Mouse (Mus musculus): ENCODE measurements around the gene Cep170. TPM values are rescaled to one million over a fixed set of nuclear protein-coding genes. Genes with fewer than 3 reads are reported as not detected.
A peak's percentile ranks its signal among the peaks of the same experiment; 100 is the strongest.

The Cep170 gene
- total RNA-seq, 2 experiments from 2014 or later = 14.5 to 16.2 TPM

DNA sequence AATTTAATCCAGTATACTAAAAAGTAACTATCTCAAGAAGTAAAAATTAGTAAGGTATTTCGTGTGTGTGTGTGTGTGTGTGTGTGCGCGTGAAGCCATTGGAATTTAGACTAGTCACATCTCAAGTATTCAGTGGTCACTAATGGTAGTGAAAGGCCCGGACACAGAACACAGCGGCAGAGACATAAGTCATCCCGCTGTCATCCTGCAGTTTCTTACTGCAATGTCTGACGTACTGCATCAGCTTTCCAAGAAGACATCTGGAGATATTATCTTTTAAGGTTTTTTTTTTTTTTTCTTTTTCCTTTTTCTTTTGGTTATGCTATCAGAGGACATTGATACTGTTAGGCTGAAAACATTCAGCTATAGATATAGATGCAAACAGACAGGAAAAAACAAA lies 24.5 kb downstream of the Cep170 start:
- intact Hi-C loops (cut with DNase I) = no loop called here

GRCm38 (mm10) chr1:176774533-176774932 lies 39.3 kb downstream of the Cep170 start:
- intact Hi-C loops (cut with DNase I) = no loop called here
- no peak overlapping the region for H3K4me3 ChIP-seq

More for the DNA sequence above, 24.5 kb downstream of the Cep170 start:
- TF ChIP-seq CTCF (IDR thresholded peaks at IDR 0.05) = no peak
- Histone ChIP-seq H3K4me3 (no peak overlapping the region), H3K27ac (no peak overlapping the region)
- DNase-seq = no peak

DNA sequence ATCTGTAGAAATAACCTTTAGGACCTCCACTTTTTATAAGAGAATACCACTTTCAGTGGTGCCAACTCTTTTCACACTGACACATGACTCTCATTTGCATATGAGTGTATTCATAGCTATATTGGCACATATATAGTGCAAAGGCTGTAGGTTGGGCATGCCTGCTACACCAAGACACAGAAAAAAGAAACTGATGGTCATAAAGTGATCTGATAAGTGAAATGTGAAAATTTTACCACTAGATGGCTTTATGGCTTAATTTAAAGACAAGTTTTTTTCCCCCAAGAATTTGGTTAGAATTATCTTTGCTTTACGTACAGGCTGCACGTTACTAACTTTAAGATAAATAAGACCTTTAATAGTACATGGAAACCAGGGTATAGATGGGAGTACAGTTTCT lies 51.6 kb downstream of the Cep170 start:
- no peak overlapping the region for H3K4me3 ChIP-seq
- peak; percentile 11; the same call in 1 of the 2 replicates for TF ChIP-seq CTCF (IDR thresholded peaks at IDR 0.05)
- H3K27ac ChIP-seq = no peak overlapping the region
- intact Hi-C loops (cut with DNase I) = no loop called here
- no peak for DNase-seq

More at GRCm38 (mm10) chr1:176774533-176774932, 39.3 kb downstream of the Cep170 start:
- H3K27ac ChIP-seq = no peak overlapping the region
- TF ChIP-seq CTCF (IDR thresholded peaks at IDR 0.05) = no peak
- DNase-seq = no peak

DNA sequence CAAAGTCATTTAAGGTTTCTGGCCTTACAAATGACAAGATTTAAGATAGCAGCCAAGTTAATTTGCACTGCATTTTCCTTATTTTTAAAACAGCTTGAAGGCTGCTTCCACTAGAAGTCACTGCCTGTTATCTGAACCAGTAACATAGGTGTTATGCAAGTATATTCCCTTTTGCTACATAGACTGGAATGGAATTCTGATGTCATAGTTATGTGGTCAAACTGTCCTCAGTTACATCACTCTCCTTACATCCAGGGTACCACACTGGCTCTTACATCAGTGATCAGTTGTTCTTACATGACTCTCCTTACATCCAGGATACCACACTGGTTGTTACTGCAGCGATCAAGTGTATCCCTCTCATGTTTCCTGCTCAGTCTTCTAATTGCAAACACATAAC lies 53.2 kb downstream of the Cep170 start:
- Histone ChIP-seq H3K4me3 (no peak overlapping the region), H3K27ac (no peak overlapping the region)
- DNase-seq = no peak
- TF ChIP-seq CTCF (IDR thresholded peaks at IDR 0.05) = no peak
- intact Hi-C loops (cut with DNase I) = no loop called here

DNA sequence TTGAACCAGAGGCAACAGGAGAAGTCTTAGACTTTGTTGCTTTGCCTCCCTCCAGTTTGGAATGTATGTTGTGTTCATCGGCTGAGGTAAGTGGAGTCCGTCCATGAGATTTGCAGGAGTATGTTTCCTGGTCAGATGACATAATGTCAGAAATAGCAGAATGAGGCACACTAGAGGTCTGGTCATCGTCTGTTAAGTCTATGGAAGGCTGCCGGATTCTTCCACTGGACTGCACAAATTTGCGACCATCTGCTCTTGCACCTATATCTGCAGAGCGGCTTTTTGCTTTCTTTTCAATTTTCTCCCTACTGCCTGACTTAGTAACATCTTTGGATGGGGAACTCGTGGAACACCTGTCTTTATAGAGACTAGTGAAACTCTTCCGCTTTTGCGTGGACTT lies 58.3 kb downstream of the Cep170 start:
- TF ChIP-seq CTCF (IDR thresholded peaks at IDR 0.05) = no peak
- Histone ChIP-seq H3K4me3 (no peak overlapping the region), H3K27ac (no peak overlapping the region)
- intact Hi-C loops (cut with DNase I) = no loop called here
- no peak for DNase-seq

- no peak for TF ChIP-seq CTCF (IDR thresholded peaks at IDR 0.05)
- Histone ChIP-seq H3K4me3 (no peak overlapping the region), H3K27ac (no peak overlapping the region)
- no peak for DNase-seq
- intact Hi-C loops (cut with DNase I) = no loop called here
These were observed 59.8 kb downstream of the Cep170 start for GRCm38 (mm10) chr1:176753861-176754718.

DNA sequence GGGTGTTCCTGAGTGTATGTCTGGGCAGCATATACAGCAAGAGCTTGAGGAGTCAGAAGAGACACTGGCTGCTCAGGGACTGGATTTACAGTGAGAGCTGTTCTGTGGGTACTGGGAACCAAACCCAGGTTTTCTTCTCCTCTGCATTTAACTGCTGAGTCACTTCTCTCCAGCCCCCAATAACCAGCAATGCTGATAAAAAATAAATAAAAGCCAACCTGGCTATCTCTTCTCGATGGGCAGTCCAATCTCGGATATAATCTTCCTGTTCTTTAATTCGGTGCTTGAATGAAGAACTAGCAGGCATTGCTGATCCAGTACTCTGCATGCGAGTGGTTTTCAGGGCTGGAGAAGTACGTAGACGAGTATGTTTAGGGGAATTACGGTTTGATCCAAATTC lies 64.2 kb downstream of the Cep170 start:
- DNase-seq = no peak
- TF ChIP-seq CTCF (IDR thresholded peaks at IDR 0.05) = no peak
- no peak overlapping the region for H3K4me3 ChIP-seq
- H3K27ac ChIP-seq = no peak overlapping the region
- intact Hi-C loops (cut with DNase I) = no loop called here

GRCm38 (mm10) chr1:176732834-176733233 lies 81.0 kb downstream of the Cep170 start:
- no peak for DNase-seq
- intact Hi-C loops (cut with DNase I) = no loop called here
- no peak for TF ChIP-seq CTCF (IDR thresholded peaks at IDR 0.05)
- Histone ChIP-seq H3K27ac (no peak overlapping the region), H3K4me3 (no peak overlapping the region)

GRCm38 (mm10) chr1:176730528-176730927 lies 83.3 kb downstream of the Cep170 start:
- DNase-seq = no peak
- Histone ChIP-seq H3K27ac (no peak overlapping the region), H3K4me3 (no peak overlapping the region)
- intact Hi-C loops (cut with DNase I) = no loop called here
- TF ChIP-seq CTCF (IDR thresholded peaks at IDR 0.05) = no peak

GRCm38 (mm10) chr1:176727372-176727771 lies 86.5 kb downstream of the Cep170 start:
- no peak overlapping the region for H3K27ac ChIP-seq
- intact Hi-C loops (cut with DNase I) = no loop called here
- DNase-seq = no peak
- no peak overlapping the region for H3K4me3 ChIP-seq
- no peak for TF ChIP-seq CTCF (IDR thresholded peaks at IDR 0.05)

DNA sequence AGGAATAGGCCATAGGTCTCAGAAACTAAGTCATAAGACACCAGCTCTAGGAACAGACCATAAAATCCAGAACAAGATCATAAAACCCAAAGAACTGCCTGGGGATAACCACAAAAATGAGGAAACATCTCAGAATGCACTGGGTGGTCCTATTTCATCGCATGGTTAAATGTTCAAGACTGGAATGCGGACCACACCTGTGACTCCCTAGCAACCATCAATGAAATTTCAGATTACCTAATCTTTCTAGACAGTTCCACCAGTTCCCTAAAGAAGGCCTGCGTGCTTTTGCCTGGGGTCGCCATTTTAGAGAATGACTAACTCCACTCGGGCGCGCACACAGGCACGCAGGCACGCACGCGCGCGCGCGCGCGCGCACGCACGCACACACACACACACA lies 89.1 kb downstream of the Cep170 start:
- intact Hi-C loops (cut with DNase I) = no loop called here
- no peak for DNase-seq
- Histone ChIP-seq H3K4me3 (no peak overlapping the region), H3K27ac (no peak overlapping the region)
- TF ChIP-seq CTCF (IDR thresholded peaks at IDR 0.05) = no peak

DNA sequence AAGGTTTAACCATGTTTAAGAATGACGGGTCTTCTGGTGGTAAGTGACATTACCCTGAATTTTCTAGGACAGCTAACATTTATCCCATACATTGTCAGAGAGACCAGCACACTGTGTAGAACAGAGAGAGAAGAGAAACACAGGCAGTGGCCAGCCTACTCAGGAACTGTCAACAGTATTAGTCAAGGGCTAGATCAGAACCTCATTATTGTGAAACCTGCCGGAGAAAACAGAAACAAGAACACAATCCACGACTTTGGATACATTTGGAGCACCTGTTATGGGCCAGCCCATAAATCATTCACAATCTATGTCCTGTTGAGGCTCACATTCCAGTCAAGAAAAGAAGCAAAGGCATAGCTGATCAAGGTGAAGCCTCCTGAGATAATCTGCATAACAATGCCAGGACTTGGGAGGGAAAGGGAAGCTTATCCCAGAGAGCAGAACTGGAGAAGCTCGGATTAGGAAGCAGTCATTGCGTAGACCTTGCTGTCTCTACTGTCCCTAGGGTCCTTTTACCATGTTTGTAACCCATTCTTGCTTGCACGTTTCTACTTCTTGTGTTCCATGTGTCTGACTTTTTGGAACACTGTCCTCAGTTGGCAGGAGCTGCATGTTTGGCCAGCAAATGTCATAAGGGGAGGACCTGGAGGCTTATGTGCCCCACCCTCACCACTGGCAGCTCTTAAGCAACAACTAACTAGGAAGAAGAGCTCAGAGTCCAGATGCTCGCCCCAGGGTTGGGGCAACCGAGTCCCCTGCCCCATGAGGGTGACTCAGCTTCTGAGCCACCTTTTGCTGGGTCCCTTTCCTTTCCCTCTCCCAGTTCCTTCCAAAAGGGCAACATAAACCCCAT lies 89.8 kb downstream of the Cep170 start:
- H3K4me3 ChIP-seq = no peak overlapping the region
- intact Hi-C loops (cut with DNase I) = no loop called here

DNA sequence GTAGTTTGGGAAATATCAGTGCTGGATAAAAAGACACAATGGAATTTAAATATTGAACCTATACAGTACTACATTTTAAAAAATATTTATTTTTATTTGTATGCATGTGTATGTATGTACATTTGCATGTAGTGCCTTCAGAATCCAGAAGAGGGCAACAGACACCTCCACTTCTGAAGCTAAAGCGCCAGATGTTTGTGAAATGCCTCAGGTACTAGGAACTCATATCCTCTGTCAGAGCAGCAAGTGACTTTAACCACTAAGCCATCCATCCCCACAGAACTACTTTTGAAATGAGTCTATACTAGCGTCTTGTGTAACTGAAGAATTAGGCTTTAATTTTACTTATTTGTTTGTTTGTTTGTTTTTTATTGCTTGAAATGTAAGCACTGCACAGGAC lies 101.4 kb downstream of the Cep170 start:
- intact Hi-C loops (cut with DNase I) = loop anchor here (1.0 kb wide), 1 partner anchor 150 kb away; no protein-coding TSS in a partner anchor
- TF ChIP-seq CTCF (IDR thresholded peaks at IDR 0.05) = peak; percentile 88
- Histone ChIP-seq H3K4me3 (no peak overlapping the region), H3K27ac (no peak overlapping the region)
- DNase-seq = no peak

More for the DNA sequence above, 89.8 kb downstream of the Cep170 start:
- peak; percentile 41 for DNase-seq
- no peak overlapping the region for H3K27ac ChIP-seq
- no peak for TF ChIP-seq CTCF (IDR thresholded peaks at IDR 0.05)

Data from gastrocnemius, adult 2 months (tissue).